Mouse (Mus musculus) brain, embryonic 14.5 days (tissue): Measurements from ENCODE around the gene L3mbtl3.

Experiments used
- CTCF ChIP-seq: fragments of 200-500 bp; IDR thresholded peaks from 2 replicates; pipeline ENCODE4 v1.5.1; 2012; ENCODE audit warnings: inconsistent platforms, mild to moderate bottlenecking, moderate library complexity, borderline replicate concordance; ENCODE audit not compliant: insufficient read depth, insufficient read length; ENCODE audit errors: extremely low read depth
- POLR2A ChIP-seq: fragments of 200-500 bp; IDR thresholded peaks from 2 replicates; pipeline ENCODE4 v1.6.1; 2012; ENCODE audit warnings: mild to moderate bottlenecking, inconsistent platforms, borderline replicate concordance; ENCODE audit not compliant: poor library complexity, insufficient read depth, insufficient read length, severe bottlenecking; ENCODE audit errors: extremely low read depth

DNA sequence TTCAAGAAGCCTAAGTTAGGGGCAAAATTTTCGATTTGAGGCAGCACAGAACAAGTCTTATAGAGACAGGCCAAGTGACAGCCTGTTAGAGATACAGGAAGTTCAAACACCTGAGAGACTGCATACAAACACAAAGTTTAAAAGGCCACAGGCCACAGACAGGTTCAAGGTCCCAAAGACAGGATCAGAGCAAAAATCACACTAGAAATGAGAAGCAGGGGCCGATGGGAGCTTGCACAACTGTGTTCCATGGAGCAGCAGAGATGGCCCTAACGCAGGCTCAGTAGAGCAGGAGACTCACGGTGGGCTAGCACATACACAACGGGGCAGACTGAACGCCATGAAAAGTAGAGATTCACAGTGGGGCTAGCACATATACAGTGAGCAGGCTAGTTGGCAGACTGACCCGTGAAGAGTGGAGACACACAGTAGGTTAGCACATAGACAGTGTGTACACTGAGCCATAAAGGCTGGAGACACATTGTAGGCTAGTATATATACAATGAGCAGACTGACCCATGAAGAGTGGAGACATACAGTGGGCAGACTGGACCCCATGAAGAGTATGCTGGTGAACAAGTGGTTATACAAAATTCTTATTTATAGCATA lies 24.5 kb downstream of the L3mbtl3 start:
- TF ChIP-seq POLR2A (no peak), CTCF (no peak)
